Mouse (Mus musculus) lung, postnatal 10 days (tissue): ENCODE measurements around the gene Evi5.

Experiments
- DNase-seq: peaks from one replicate; pipeline ENCODE4 v3.0.0; 2021

Evi5 gene

DNA sequence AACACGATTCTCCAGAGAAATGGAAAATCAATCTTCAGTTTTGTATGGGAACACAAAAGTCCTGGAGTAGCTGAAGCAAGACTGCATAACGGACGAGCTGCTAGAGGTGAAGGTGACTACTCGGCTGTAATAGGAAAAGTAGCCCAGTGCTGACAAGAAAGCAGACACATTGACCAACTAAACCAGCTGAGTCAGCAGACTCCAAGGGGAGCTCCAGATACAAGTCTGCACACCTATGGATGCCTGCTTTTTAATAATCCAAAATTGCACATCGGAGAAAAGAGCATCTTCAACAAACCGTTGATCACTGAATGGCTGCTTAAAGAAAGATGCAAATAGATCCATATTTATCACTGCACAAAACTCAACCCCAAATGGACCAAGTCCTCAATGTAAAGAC is 76.6 kb downstream of the Evi5 start:
- DNase-seq: no peak

DNA sequence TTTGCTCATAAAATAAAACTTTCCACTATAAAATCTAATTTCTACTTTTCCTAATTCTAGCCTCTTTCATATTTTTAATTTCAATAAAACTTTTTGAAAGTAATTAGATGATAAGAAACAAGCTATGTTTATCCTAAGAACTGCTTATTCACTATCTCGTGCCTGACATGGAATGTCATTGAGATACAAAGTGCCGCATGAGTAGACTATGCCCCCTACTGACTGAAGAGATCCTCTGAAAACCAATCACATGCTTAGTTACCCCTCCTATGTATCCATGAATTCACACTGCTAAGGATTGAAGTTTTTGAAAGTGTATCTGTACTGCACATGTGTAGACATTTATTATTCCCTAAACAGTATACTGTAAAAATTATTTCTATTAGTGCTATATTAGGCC is 81.0 kb downstream of the Evi5 start:
- peak; percentile 16 for DNase-seq

DNA sequence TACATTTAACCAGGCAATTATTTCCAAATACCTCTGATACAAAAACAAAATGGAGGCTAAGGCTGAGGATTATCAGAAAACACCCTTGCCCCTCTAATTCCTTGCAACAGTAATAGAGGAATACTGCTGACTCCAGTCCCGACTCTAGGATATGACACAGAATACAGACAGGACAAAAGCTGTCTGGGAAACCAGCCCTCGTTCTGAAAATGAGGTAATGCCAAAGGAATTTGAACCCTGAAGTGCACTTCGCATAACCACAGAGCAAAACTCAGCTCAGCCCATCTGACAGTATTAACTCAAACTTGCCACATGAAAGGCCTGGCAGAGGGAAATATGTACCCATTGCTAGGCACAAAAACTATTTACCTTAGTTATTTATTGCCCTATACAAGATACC is 81.6 kb downstream of the Evi5 start:
- DNase-seq: peak; percentile 69

DNA sequence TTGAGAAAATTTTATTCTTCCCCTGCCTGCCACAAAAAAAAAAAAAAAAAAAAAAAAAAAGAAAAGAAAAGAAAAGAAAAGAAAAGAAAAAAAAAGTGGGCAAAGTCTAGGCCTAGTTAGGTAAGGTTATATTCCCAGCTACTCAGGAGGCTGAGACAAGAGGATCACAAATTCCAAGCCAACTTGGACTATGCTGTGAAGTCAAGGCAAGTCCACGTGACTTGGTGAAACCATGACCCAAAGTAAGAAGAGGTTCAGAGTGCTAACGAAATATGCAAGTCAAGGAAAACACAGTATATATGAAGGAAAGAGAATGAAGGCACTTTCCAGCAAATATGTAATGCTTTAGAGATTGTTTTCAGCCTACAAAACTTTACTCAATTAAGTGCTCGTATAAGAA is 82.4 kb downstream of the Evi5 start:
- no peak for DNase-seq

DNA sequence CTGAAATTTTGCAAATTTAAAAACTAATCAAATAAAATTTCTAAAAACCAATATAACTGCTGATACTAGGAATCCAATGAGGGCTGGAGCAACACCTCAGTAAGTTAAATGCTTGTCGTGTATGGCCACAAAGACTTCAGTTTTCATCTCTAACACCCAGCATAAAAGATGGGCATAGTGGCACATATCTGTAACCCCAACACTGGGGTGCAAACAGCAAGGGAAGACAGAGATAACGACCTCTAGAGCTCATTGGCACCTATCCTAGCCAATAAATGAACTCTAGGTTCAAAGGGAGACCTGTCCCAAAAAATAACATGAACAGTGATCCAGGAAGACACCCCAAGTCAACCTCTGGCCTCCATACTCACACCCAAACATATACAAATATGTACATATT is 82.9 kb downstream of the Evi5 start:
- DNase-seq: no peak

DNA sequence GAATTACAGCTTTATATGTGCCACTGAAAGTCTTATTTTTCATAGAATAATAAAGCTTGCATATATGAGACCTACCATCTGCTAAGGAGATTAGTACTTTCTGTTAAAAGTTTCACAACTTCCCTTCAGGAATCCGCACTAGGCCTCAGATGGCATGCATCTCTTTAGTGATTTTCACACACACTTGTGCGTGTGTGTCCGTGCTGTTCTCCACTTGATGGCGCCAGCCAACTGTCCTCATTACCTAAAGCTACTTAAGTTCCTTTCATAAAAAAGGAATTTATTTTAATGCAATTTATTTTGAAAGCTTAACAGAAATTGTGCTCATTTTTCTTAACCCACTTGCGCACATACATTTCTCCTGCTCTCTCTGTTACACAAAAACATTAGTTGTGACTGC is 85.4 kb downstream of the Evi5 start:
- DNase-seq: peak; percentile 35

DNA sequence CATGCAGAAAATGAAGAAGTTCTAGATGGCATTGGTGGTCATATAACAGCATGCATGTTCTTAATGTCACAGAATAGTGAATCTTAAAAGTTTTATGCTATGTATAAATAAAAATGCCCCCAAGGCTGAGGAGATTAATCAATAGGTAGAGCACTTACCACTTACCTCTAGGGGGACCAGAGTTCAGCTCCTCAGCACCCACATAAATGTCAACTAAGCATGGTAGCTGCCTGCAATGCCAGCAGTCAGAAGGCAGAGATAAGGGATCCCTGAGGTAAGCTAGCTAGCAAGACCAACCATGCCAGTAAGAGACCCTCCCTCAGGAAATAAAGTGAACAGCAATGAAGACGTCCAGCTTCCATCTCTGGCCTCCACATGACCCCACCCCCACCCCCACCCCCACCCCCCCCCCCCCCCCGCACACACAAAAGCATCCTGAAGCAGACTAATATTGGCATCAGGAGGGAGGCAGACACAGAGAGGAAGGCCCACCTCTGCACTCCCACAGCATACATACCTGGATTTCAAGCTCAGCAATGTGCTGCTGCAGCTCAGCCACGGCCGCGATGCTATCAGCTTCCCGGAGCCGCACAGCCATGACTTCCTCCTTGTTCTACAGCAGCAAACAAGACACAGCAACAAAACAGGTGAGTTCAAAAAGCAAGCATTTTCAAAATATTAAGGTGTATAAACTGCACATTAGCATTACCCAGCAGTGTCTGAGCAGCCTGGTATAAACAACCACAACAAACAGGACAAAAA is 87.0 kb downstream of the Evi5 start:
- DNase-seq: no peak

DNA sequence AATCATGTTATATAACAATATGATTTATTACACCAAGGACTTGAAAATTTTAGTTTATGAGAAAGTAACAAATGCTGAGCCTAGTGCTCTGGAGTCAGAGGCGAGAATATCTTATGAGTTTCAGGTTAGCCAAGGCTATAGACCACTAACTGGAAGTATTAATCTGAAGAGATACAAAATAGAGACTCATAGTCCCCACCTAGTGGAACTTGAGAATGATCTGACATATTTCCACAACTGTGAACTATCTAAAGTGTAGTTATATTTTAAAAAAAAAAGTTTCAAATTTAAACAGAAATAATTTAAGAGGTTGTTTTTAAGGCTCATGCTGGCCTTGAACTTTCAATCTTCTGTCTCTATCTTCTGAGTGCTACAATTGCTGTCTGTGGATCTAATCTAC is 92.5 kb downstream of the Evi5 start:
- no peak for DNase-seq

DNA sequence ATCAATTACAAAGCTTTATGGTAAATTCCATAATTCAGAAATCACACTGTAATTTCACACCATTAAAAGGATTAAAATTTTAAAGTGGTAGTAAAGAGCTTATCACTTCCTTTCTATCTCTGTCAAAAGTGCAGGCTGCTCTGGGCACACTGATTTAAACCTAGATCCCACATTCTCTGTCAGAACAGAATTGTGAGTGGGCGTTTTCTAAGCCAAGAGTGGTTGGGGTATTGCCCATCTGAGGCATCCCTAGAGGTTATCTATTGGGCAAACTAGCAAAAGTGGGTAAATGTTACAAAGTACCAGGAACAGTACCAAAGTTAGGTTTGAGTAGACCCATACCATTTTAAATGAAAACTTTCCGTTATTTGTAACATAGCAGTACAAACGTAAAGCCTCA is 96.1 kb downstream of the Evi5 start:
- no peak for DNase-seq

DNA sequence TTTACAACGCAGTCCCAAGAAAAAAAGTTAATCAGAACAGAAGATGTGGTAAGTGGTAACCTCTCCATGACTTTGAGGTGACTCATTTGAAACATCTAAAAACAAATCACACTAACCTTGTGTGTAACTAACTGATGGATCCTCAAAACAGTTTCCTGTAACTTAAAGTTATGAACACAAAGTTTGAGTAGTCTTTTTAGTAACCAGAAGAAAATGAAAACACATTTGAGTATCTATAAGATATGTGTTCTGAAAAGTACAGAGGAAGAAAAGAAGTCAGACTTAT is 97.4 kb downstream of the Evi5 start:
- no peak for DNase-seq

DNA sequence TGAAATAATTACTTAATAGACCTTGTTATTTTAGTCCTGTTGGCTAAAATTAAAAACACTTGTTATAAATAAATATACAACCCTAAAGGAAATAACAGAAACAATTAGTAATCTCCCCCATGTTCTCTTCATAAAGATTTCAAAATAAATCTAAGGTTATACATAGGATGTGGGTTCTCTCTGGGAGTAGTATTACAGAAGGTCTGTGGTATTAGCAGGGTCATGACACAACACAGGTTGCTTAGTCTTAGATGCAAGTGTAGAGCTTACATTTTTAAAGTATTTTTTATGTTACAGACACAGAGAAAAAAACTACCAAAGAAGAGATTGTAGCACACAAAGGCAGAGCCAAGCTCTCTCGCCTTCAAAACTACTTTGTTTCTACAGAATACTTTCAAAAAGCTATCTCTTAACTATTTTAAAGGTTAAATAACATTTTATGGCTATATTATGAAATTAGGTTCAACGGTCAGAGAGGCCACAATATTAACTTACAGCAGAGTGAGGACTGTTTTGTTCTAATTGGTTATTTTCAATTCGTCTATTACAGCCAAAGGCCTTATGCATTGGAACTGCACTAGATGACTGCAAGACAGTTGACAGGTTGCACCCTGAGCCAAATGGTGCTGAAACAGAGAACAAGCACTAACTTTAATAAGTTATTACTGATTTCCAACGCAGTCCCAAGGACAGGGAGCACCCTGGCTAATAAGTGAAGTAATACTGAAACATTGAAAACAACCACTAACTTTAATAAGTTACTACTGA is 97.9 kb downstream of the Evi5 start:
- no peak for DNase-seq

DNA sequence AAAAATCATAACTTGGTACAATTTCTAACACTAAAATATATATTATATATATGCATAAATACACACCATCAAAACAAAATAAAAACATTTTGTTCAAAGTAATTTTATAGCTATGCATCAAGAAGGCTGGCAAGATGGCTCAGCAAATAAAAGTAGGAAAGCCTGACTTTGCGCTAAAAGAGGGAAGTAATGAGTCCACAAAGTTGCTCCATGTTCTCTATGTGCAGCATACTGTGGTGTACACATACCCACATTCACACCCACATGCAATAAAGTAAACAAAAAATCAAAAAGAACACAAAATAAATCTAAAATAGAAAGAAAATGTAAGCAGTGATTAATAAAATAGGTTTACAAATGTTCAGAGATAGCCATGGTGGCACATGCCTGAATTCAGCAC is 99.0 kb downstream of the Evi5 start:
- no peak for DNase-seq

DNA sequence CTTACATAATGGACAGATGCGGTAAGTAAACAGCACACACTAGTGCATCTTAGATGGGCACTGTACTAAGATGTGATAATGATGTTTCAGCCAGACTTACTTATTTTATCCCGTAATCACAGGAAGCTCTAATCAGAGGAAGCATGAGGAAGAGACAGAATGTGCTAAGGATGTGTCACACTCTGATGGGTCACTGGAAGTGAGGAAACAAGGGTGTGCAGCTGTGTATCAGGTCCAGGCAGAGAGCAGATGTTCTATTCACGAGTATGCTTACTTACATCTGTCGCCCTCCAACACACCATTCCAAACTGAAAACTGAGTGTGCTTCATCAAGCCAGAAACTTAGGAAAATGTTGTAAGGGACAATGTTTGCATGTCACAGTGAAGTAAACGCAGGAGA is 102.9 kb downstream of the Evi5 start:
- DNase-seq: no peak

DNA sequence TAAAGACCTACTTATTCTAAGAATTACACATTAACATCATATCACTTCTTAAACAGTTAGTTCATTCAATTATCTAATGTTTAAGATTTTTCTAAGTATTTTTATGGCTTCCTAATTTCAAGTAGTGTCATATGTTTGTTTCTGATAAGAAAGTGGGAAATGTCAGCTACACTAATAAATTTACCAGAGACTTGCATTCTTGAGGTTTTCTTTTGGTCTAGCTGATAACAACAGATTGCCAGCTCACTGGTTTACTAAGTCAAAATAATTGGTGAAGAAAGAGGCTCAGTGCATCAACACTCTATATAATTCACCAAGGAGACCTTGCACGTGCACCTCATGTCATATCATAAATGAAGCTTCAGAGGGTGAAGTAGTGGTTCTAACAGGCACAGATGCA is 106.7 kb downstream of the Evi5 start:
- no peak for DNase-seq

DNA sequence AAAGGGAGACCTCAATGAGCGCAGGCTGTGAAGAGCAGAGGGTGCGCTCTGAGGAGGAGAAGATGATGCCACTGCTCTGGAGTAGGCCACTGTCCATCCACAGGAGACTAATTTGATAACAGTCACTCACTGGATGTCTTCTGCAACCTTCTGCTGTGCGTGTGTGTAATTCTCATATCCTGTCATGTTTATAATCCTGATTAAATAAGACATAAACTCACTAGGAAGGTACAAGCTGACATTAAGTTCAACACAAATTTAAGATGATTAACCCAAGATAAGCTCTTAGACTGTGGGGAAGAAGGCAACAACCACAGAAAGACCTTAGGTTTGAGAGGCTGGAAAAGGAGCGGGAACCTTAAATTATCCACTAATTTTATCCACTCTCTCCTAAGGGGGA is 109.0 kb downstream of the Evi5 start:
- no peak for DNase-seq

DNA sequence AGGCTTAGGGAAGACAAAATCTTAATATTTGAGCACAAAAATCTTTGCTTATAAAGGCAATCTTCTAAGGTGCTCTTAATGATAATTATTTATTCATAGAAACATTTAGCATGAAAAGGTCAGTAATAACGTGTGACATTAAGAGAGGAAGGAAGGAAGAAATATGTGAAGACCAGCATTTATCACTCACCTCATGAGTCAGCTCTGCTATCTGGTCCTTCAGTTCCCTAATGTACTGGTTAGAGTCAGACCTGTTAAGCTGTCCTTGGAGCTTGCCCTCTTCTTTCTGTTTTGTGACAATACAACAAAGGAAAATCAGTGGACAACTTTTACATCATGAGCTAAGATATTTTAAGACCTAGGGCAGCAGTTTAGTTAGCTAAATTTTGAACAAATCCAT is 110.4 kb downstream of the Evi5 start:
- DNase-seq: no peak

DNA sequence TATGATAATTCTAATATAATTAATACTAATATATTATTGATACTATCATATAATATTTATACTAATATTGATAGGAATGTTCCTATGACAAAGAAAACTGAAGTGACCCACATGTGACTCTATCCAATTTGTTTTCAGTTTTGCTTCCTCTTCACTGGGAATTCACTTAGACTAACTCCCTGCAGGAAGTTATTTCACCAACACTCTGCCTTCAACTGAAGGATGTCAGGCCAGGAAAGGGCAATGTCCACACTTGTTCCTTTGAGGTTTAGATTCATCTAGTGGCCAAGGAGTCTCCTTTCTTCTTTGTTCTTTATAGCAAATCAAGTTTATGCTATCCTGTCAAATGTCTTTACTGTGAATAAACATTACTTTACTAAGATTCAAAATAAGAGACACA is 111.2 kb downstream of the Evi5 start:
- DNase-seq: no peak

DNA sequence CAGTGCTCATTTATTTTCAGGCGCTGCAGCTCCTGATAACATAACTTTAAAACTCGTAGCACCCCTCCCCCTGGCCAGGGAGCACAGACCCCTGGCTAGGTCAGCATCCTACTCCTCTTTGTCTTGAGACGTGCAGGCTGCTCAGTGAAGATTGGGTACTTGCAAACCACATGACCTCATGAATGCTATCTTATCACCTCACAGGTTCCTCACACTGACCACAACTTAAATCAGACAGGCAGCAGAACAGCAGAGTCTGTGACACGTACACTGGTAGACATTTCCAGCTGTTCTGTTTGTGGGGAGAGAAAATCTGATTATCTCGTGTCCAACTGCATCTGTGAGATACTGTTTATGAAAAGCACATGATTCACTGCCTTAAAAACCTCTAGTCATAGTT is 115.8 kb downstream of the Evi5 start:
- DNase-seq: no peak

DNA sequence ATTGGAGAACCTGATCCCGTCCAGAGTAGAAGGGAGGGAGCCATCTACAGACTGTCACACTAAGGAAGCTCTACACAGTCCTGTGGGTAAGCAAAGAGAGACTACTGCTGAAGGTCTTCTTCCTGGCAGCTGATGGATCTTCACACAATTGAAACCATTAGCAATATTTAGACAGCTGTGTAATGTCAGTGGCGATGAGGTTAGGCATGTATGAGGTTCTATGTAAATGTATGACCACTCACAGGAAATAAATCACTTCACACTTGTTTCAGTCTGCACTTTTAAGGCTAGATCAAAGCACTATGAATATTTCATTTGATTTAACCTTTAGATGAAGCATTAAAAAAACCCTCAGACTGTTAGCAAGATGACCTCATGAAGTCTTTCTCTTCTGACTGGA is 118.8 kb downstream of the Evi5 start:
- no peak for DNase-seq

DNA sequence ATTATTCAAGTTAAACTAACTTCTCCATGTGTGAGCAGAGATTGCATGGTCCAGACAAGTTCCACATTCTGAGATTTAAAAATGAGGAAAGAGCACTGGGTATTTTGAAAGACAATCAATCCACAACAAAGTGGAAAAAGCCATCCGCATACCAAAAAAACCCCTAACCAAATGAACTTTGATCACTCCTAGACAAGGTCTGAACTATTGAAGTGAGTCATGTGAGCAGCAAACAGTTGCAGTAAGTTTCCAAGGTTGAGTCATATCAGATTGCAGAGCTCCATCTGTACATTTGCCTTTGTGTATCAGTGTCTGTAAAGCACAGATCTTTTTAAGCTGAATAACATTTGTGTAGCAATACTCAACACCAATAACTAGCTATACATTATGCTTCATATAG is 120.2 kb downstream of the Evi5 start:
- DNase-seq: no peak

DNA sequence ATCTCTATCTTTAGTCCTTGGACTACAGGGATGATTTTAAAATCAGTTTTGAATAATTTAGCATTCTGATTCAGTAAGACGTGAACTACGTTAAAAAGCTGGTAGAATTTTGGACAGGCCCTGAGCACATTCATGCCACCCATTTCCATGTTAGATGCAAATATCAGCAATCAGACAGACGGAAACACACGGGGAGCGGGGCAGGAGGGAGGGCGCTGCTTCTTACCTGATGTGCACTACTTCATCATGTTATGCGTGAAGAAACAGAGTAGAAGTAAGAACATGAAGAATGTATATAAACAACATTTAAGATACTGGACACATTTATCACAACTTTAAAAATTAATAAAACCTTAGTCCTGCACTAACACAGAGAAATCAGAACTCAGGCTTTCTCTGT is 121.3 kb downstream of the Evi5 start:
- DNase-seq: no peak

DNA sequence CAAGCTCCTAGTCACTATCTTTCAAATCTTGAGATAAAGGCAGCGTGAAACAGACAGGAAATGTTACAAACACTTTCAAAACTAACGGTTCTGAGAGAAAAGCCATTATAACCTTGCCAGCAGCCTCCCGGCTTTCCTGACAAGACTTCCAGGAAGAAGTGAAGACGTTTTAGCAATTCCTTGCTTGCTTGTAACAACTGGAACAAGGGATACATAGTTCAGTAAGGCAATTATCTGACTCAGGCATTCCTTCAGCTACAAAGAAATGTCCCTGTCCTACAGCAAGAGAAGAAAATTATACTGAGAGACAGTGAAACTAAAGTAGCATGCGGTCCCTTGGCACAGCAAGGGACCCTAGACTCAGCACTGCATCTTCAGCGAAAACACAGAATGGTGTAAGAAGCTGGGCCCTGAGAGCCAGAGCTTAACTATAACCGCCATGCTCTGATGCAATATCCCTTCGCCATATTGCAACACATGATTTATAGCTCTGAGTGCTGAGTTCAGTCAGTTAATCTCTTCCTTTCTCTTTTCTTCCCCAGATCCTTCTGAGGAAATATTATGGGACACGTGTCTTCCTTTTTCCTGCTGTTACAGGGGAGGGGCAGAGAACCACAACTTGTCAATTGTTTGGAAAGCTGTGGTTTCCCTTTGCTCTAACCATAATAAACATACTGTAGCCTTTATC is 125.5 kb downstream of the Evi5 start:
- peak; percentile 58 for DNase-seq

DNA sequence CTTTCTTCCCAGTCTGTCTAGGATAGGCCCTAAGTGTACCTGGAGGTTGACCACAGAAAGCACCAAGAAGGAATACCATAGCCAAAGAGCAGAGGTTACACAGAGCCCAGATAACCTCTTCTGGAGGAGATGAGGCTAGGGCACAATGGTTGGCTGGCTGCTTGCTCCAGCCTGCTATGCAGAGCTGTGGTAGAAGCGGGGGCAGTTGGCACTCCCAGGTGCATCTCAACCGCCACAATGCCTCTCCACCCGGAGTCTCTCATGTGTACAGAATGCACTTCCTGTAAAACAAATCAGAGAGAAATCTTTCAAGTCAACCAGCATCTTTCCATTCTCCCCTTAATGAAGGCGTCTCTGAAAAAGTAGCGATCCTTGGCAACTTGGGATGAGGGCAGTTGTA is 135.9 kb downstream of the Evi5 start:
- no peak for DNase-seq

DNA sequence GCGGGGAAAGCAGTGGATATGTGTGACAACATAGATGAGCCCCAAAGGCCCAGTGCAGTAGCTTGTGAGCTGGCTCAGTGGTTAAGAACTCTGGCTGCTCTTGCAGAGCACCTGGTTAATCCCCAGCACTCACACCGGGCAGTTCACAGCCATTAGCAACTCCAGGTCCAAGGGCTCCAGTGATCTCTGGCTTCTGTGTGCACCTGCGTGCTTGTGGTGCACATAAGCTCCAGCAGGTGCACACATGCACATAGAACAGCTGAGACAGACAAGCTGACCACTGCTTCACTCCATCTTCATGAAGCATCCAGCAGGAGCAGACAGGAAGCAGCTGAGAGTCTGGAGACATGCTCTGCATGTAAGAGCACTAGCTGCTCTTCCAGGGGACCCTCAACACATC is 136.6 kb downstream of the Evi5 start:
- no peak for DNase-seq

DNA sequence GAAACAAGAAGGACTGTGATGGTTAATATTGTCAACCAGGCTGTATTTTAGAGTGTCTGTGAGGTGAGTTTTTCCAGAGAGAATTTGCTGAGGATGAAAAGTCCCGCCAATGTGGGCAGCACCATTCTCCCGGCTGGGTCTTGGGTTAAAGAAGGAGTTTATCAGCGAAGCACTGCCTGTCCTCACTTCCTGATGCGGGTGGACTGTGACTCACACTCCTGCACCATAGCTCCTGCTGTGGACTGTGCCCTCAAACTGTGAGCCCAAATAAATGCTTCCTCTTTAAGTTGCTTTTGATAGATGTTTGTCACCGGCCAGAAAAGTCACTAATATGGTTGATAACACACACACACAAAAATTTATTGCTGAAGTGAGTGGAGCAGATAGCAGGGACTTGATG is 138.7 kb downstream of the Evi5 start:
- DNase-seq: no peak
